Mouse (Mus musculus) erythroblast, embryonic 14.5 days (primary cell): ENCODE data around the gene Jag1.

Experiments used
- GATA1 ChIP-seq: IDR thresholded peaks from 2 replicates; pipeline ENCODE4 v1.6.1; 2012; ENCODE audit warnings: low read length, inconsistent platforms, mixed read lengths
- TAL1 ChIP-seq: IDR thresholded peaks from 3 replicates; pipeline ENCODE4 v1.6.1; 2012; ENCODE audit warnings: low read length, inconsistent platforms, mixed read lengths

- TF ChIP-seq GATA1 (no peak), TAL1 (no peak)
These were observed 23.2 kb downstream of the Jag1 start for GRCm38 (mm10) chr2:137093298-137093630.
